Mouse (Mus musculus) brain, embryonic 14.5 days (tissue): Measurements from ENCODE around the gene Mapk3.

Source experiments
- CTCF ChIP-seq: fragments of 200-500 bp; IDR thresholded peaks from 2 replicates; pipeline ENCODE4 v1.5.1; 2012; ENCODE audit warnings: inconsistent platforms, mild to moderate bottlenecking, moderate library complexity, borderline replicate concordance; ENCODE audit not compliant: insufficient read depth, insufficient read length; ENCODE audit errors: extremely low read depth
- POLR2A ChIP-seq: fragments of 200-500 bp; IDR thresholded peaks from 2 replicates; pipeline ENCODE4 v1.6.1; 2012; ENCODE audit warnings: mild to moderate bottlenecking, inconsistent platforms, borderline replicate concordance; ENCODE audit not compliant: poor library complexity, insufficient read depth, insufficient read length, severe bottlenecking; ENCODE audit errors: extremely low read depth

- TF ChIP-seq CTCF (no peak), POLR2A (no peak)
These were observed 21.7 kb downstream of the Mapk3 start, which contains the start of gene Tbx6 for GRCm38 (mm10) chr7:126780971-126781635.
